Mouse (Mus musculus) heart, adult 2 months (tissue): ENCODE results near the gene Safb.

ENCODE experiments used
- CTCF ChIP-seq: fragments of 200-600 bp; IDR thresholded peaks from 2 replicates; pipeline ENCODE4 v1.8.1; 2022; ENCODE audit warnings: antibody characterized with exemption, mild to moderate bottlenecking, moderate library complexity
- POLR2A ChIP-seq: fragments of 200-500 bp; IDR thresholded peaks from 2 replicates; pipeline ENCODE4 v1.6.1; 2011; ENCODE audit warnings: mild to moderate bottlenecking, low read depth, low read length, control low read depth; ENCODE audit not compliant: insufficient read depth

GRCm38 (mm10) chr17:56634023-56634422 is 49.4 kb downstream of the Safb start:
- TF ChIP-seq POLR2A, result no peak
- TF ChIP-seq CTCF, result no peak
